Mouse (Mus musculus) CD8-positive naive resting alpha-beta T cell, adult 2 months (primary cell): ENCODE measurements around the gene Arhgap25.
"Not testable (repeated sequence)": the region's sequence is repeated elsewhere in the genome, so short reads cannot be mapped to it uniquely, and the experiment has no call there.

Experiments used
- DNase-seq, 2 experiments: peaks; one replicate each; pipeline ENCODE4 v3.0.0; 2022; ENCODE audit warnings: low read depth in 2 of 2, low spot score in 2 of 2

The Arhgap25 gene

GRCm38 (mm10) chr6:87504875-87505274, 28.2 kb downstream of the Arhgap25 start:
- DNase-seq, result no peak

DNA sequence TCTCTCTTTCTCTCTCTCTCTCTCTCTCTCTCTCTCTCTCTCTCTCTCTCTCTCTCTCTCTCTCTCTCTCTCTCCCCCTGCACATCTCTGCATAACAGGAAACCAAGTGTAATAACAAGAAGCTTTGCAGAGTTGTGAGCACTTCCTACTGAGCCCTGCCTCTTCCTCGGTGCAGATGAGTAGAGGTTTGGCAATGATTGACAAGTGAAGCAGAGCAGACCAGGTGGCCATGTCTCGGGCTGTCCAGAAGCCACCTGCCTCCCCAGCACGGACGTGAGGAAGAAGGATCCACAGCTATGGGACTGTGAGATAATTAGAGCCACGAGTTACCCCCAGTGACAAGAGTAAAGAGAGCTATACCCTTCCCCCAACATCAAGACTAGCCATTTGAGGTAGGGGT, 29.1 kb downstream of the Arhgap25 start:
- peak; percentile 29 to 51 for DNase-seq

DNA sequence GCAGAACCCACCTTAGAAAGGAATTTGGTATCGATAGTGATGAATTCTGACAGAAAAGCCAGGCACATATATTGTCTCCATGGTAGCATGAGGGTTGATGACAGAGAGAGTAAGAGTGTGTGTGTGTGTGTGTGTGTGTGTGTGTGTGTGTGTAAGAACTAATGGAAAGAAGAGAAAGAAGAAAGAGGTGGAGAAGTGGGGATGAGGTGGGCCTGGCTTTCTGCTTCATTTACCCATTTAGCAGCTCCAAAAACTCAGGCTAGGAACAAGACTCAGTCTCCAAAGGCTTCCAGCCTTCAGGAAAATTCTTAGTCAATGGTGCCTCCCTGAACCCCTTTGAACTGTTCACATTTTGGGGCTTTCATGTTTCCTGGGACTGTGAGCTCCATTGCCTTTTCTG, 29.5 kb downstream of the Arhgap25 start:
- DNase-seq, result peak in 1 of 2 experiments; percentile 21

DNA sequence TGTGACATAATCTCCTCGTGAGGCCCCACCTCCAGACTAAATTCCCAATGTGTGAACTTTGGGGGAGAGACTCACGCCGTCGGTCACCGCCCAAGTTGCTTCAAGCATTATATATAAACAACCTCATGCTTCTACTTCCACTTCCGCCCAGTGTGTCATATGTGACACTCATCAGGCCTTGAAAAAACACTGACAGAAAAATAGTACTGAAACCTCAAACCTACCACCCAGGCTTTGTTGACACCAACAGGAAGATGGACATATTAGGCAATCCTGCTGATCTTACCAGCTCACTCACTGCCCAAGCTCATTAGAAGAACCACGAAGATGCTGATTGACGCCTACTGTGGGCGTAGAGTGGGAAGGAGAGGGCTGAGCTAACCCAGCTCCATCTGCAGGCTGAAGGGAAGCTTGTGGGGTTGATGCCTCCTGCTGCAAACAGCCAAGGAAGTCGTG, 30.2 kb downstream of the Arhgap25 start:
- DNase-seq, result peak; percentile 79 to 84

DNA sequence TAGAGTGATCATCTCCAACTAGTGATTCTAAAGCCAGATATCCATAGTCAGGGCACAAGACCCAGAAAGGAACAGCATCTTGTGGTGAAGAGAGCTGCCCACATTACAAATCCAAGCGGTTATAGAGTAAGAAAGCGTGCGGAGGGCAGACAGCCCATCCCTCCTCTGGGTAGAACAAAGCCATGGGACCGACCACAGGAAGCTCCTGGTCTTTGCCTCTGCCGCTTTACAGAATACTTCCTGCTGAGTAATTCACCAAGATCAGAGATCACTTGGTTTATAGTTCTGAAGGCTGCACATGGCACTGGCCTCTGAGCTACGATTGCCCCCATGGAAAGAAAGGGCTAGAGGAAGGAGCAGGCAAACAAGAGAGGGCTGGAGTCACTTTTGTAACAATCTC, 30.6 kb downstream of the Arhgap25 start:
- DNase-seq, result peak; percentile 68 to 78

DNA sequence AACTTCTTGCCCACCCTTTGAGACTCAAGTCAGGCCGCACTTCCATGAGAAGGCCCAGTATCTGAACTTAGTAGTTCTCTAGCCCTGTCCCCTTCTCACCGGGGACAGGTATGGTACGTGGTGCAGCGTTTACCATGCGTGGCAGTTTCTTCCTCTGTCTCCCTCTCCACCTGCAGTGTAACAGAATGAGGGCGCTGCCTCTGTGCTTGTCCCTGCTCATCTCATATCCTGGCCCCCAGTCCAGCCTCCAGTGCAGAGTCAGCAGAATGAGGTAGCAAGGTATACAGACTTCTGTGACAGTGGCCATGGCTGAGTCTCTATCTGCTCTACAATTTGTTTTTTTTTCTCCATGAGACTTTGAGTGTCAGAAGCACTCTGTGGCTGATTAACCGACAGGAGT, 32.4 kb downstream of the Arhgap25 start:
- DNase-seq, result no peak

DNA sequence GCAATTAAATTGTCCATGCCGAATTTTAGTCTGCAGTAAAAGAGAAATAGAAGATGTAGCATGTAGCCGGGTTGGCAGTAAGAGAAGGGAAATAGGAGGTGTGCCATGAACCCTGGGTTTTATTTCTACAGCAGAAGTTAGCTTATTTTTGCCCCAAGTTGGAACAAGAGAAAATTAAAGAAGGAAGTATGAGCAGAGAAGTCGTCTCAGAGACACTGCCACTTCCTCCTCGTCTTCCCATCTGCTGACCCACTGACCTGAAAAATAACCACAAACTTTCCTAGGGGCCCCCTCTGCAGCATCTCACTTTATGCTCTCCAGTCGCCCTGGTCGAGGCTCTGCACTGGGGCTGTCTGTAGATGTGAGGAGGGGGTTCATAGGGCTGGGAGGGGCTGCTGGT, 33.3 kb downstream of the Arhgap25 start:
- DNase-seq, result no peak

GRCm38 (mm10) chr6:87496143-87496542, 36.9 kb downstream of the Arhgap25 start:
- no peak for DNase-seq

GRCm38 (mm10) chr6:87494339-87494738, 38.7 kb downstream of the Arhgap25 start:
- DNase-seq, result no peak

DNA sequence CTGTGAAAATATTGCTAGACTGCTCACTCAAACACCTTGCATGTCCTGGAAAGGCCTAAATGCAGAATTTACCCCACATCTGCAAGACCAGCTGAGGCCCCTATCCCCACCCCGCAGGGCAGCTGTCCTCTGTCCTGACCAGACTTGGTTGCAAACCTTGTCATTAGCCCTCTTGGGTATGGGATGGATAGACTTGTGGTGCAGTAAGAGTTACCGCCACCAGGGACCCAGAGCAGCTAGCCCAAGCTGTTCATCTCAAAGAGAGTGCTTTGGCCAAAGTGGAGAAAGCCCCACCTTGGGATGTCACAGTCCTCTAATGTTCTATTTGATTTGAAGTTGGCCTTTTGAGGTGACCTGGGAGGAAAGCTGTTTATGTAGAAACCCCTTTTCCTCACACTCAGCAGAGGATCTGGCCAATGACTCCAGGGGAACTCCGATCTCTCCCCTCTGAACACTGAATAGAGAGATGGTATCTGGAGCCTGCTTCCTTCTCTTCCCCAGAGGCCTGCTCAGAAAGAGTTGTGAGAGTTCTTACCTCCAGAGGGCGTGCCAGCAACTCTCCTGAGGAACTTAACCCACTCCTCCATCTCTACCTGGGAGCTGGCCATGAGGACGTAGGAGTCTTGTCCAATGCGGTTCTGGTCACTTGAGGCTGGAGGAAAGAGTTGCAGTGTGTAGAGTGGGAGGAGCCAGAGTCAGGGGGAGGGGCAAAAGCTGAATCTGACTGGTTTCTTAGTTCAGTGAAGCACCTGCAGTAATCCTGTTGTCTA, 45.2 kb downstream of the Arhgap25 start:
- DNase-seq, result no peak

DNA sequence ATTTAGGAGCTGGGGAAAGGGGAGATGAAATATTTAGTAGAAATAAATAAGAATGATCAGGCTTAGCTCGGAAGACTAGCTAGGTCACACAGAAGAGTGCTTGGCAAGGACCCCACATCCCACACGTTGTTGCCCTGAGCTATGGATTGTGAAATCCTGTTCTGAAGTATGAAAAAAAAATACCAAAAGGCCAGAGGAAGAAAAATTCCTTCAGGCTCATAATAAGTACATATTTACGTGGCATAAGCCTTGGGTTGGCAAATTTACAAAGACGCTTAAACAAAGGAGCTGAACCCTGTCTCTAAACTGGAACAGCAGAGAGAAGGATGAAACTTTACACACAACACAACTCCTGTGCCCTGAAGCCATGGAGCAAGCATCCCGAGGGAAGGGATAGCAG, 48.3 kb downstream of the Arhgap25 start:
- DNase-seq, result no peak

GRCm38 (mm10) chr6:87483900-87484289, 49.2 kb downstream of the Arhgap25 start:
- no peak for DNase-seq

- DNase-seq, result no peak
Measured at GRCm38 (mm10) chr6:87483224-87483899, 49.7 kb downstream of the Arhgap25 start.

DNA sequence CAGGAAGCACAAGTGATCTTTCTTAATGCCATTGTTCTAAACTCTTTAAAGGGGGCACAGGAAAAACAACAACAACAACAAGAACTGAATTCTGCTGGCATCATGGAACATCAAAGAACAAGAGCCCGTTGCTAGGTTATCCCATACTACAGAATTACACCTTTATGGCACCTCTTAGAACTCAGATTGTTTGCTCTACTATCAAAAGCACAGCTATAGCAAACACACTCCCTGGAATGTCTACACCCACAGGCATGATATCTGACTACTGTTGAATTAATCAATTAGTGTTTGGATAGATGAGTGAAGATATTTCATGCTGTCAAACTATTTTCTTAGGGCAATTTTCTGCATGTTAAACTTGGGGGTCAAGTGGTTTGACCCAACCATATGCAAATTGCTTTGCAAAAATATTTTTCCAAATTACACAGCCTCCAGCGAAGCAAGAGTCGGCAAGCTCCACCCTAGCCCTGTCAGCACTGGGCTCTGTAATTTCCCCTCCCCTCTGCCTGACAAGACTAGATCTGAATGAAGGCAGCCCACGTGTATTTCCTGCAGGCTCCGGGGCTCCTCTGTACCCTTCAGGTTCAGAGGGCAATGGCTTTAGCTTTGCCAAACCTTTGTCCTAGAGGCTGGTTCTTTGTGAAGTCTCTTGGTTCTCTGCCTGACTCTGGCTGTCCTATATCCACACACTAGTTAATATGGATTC, 53.6 kb downstream of the Arhgap25 start:
- DNase-seq, result no peak

DNA sequence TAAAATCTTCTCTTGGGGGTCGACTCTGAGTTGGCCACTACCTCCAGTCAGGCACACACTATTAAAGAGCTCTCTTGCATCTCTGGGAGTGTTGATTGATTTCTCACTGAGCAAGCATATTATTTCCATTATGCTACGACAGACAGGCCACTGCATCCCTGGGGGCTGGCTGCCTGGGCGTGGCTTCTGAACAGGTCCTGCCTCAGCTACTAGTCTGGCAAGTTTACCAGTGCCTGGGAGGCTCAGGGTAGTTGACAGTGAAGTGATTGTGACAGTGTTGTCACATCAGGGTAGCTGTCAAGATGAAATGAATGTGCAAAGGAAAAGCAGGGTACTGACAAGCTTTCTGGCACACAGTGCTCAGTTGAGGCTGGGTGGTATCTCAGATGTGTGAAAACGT, 54.2 kb downstream of the Arhgap25 start:
- DNase-seq, result no peak

GRCm38 (mm10) chr6:87475223-87475622, 57.8 kb downstream of the Arhgap25 start:
- no peak for DNase-seq

- DNase-seq, result not testable (repeated sequence)
Measured at GRCm38 (mm10) chr6:87470098-87470497, 63.0 kb downstream of the Arhgap25 start.

GRCm38 (mm10) chr6:87468372-87468771, 64.7 kb downstream of the Arhgap25 start:
- no peak for DNase-seq

GRCm38 (mm10) chr6:87467373-87467772, 65.7 kb downstream of the Arhgap25 start:
- DNase-seq, result no peak

- peak; percentile 60 to 67 for DNase-seq
Measured at GRCm38 (mm10) chr6:87466221-87466620, 66.8 kb downstream of the Arhgap25 start.

DNA sequence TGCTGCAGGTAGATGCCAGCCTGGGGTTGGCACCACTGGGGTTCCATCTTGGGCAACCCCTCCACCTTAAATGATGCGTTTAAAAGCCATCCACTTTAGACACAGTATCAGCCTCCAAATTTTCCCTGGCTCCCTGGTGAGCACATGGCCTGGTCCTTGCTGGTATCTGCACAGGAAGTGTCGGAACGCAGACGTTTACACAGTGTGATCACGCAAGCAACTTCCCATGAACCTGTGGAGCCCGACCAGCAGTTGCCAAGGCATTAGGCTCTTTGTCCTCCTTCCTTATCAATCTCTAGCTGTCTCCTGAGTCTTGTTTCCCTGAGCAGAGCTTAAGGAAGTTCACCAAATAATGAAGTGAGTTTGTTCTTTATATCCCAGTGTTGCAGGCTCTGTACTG, 77.6 kb downstream of the Arhgap25 start:
- DNase-seq, result no peak

DNA sequence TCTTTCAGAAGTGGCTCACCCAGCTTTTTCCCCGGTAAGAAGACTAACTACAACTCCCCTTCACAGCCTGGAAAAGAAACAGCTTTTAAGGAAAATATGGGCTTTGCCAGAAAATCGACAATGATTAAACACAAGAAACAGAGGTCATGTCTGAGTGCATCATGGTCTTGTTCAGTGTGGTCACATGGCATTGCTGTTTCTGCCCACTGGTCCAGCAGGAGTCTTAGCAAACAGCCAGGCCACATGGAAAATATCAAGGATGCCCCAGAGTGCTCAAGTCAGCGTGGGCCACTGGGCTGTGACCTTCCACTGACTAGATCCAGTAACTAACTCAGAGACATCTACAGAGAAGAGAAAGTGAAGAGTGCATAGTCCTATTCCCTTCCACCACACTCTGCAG, 81.3 kb downstream of the Arhgap25 start:
- no peak for DNase-seq
